Mouse (Mus musculus): ENCODE measurements around the gene Fam160a1.

Fam160a1 gene

GRCm38 (mm10) chr3:85634389-85635125 is 182.5 kb downstream of the Fam160a1 start:
- no peak for DNase-seq (ENCODE audit: low read depth, low spot score)

GRCm38 (mm10) chr3:85633733-85634132 is 183.4 kb downstream of the Fam160a1 start:
- DNase-seq (ENCODE audit: low read depth, low spot score) = no peak

- DNase-seq (ENCODE audit: low read depth, low spot score) = no peak
Measured at GRCm38 (mm10) chr3:85629895-85630510, 187.1 kb downstream of the Fam160a1 start.

GRCm38 (mm10) chr3:85619751-85620150 is 197.3 kb downstream of the Fam160a1 start:
- DNase-seq (ENCODE audit: low read depth, low spot score) = no peak

GRCm38 (mm10) chr3:85619345-85619744 is 197.7 kb downstream of the Fam160a1 start:
- DNase-seq (ENCODE audit: low read depth, low spot score) = no peak

- no peak for DNase-seq (ENCODE audit: low read depth, low spot score)
Measured at GRCm38 (mm10) chr3:85618885-85619284, 198.2 kb downstream of the Fam160a1 start.

GRCm38 (mm10) chr3:85616389-85616788 is 200.7 kb downstream of the Fam160a1 start:
- no peak for DNase-seq (ENCODE audit: low read depth, low spot score)

All from telencephalon, adult 2 months (tissue).